In the genomic region with DNA sequence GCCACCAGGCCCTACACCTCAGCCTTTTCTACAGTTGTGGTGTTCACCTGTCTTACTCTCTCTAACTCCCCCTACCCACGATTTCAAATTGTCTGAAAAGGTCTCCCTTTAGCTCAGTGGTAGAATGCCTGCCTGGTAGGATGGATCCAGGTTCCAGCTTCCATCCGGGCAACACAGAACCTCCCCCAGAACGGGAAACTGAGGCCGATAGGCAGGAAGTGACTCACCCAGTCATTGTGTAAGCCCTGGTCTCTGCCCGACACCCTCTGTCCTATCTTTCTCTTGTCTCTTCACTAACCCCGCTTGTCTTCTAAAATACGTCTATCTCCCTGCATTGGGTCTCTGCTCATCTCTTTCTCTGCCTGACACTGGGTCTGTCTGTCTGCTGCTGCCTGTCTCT, we compare ENCODE assay signal across 20 mouse cellular contexts.
"Had no signal": no experiment of that assay in that cellular context is flagged by ENCODE, and none has a peak within 500 bp of the region (broad histone marks: within the 10 kb centered on the region; RNA-seq: fewer than 3 reads in every experiment).

No protein-coding gene starts in this region.

- H3K4me3 ChIP-seq: kidney, embryonic 15.5 days; left cerebral cortex, adult 2 months; lung, embryonic 15.5 days; midbrain, embryonic 15.5 days; neural tube, embryonic 12.5 days; neural tube, embryonic 15.5 days; stomach, embryonic 15.5 days had no signal

- H3K27ac ChIP-seq: kidney, embryonic 15.5 days; left cerebral cortex, adult 2 months; liver, embryonic 14.5 days; lung, embryonic 15.5 days; midbrain, embryonic 15.5 days; neural tube, embryonic 12.5 days; neural tube, embryonic 15.5 days; stomach, embryonic 15.5 days had no signal

- H3K27me3 ChIP-seq: kidney, embryonic 15.5 days; lung, embryonic 15.5 days; midbrain, embryonic 15.5 days; neural tube, embryonic 12.5 days; neural tube, embryonic 15.5 days; stomach, embryonic 15.5 days had no signal

- H3K9me3 ChIP-seq: kidney, embryonic 15.5 days; lung, embryonic 15.5 days; midbrain, embryonic 15.5 days; neural tube, embryonic 12.5 days; neural tube, embryonic 15.5 days; stomach, embryonic 15.5 days had no signal

- H3K4me2 ChIP-seq: kidney, embryonic 15.5 days; lung, embryonic 15.5 days; midbrain, embryonic 11.5 days; midbrain, embryonic 15.5 days; neural tube, embryonic 12.5 days; neural tube, embryonic 15.5 days; stomach, embryonic 15.5 days had no signal

- DNase-seq: kidney, adult 11 months; kidney, adult 8-10 months; kidney, postnatal 10 days; kidney, postnatal 36 days; layer of hippocampus, postnatal 36 days; lung, adult 18-20 months; lung, postnatal 10 days; lung, postnatal 36 days; right cerebral cortex, postnatal 25 days; spleen, adult 18-20 months; thymus, postnatal 25 days had no signal

- H3K9ac ChIP-seq: kidney, embryonic 15.5 days; liver, embryonic 14.5 days; lung, embryonic 15.5 days; midbrain, embryonic 15.5 days; neural tube, embryonic 12.5 days; neural tube, embryonic 15.5 days; stomach, embryonic 15.5 days had no signal

- ATAC-seq: midbrain, embryonic 15.5 days had no signal

- H3K36me3 ChIP-seq: lung, embryonic 15.5 days; midbrain, embryonic 15.5 days; neural tube, embryonic 12.5 days; neural tube, embryonic 15.5 days; stomach, embryonic 15.5 days had no signal
